Mouse (Mus musculus) liver, adult 2 months (tissue): ENCODE measurements at regions not wholly inside any gene's neighbourhood (a gene's known extent, or its start where the extent isn't known, plus 50 kb on each side); places are given as distances from the start of the nearest gene placed in this dataset.
A peak's percentile ranks its signal among the peaks of the same experiment; 100 is the strongest.

Experiments
- DNase-seq: peaks from one replicate; pipeline ENCODE4 v3.0.0-alpha.2; 2011; ENCODE audit warnings: low read depth, low spot score; ENCODE audit errors: extremely low read depth
- H3K27ac ChIP-seq: fragments of 200-500 bp; replicated peaks from 2 replicates; pipeline ENCODE4 v1.5.1; 2012; ENCODE audit warnings: low read depth, mild to moderate bottlenecking, control low read depth, inconsistent platforms, low read length; ENCODE audit not compliant: insufficient read depth
- H3K27me3 ChIP-seq: fragments of 200-500 bp; 2 replicates; pipeline ENCODE4 v1.6.1; 2012; ENCODE audit warnings: mild to moderate bottlenecking, moderate library complexity, low read length, inconsistent platforms; ENCODE audit not compliant: control insufficient read depth, insufficient read depth
- H3K36me3 ChIP-seq: fragments of 200-500 bp; 2 replicates; pipeline ENCODE4 v1.6.1; 2012; ENCODE audit warnings: low read length, inconsistent platforms; ENCODE audit not compliant: control insufficient read depth, insufficient read depth
- H3K4me1 ChIP-seq: fragments of 200-500 bp; 2 replicates; pipeline ENCODE4 v1.6.1; 2011; ENCODE audit warnings: low read length; ENCODE audit not compliant: control insufficient read depth, insufficient read depth
- H3K4me3 ChIP-seq: fragments of 200-500 bp; 2 replicates; pipeline ENCODE4 v1.5.1; 2011; ENCODE audit warnings: low read depth, mild to moderate bottlenecking, control low read depth, low read length, moderate library complexity; ENCODE audit not compliant: insufficient read depth
- H3K79me2 ChIP-seq: fragments of 200-500 bp; 2 replicates; pipeline ENCODE4 v1.6.1; 2012; ENCODE audit warnings: inconsistent platforms, mild to moderate bottlenecking, low read length, moderate library complexity; ENCODE audit not compliant: control insufficient read depth, insufficient read depth
- H3K9ac ChIP-seq: fragments of 200-500 bp; 2 replicates; pipeline ENCODE4 v1.6.1; 2012; ENCODE audit warnings: low read depth, mild to moderate bottlenecking, control low read depth, inconsistent platforms, low read length
- CTCF ChIP-seq: fragments of 200-500 bp; IDR thresholded peaks from 2 replicates; pipeline ENCODE4 v1.5.1; 2011; ENCODE audit warnings: low read depth, low read length, control low read depth
- POLR2A ChIP-seq: fragments of 200-500 bp; IDR thresholded peaks from 2 replicates; pipeline ENCODE4 v1.6.1; 2011; ENCODE audit warnings: low read length, control low read depth; ENCODE audit not compliant: insufficient read depth; ENCODE audit errors: extremely low read depth
- WGBS: fragments of 180-500 bp; shearing (Covaris S2); methylation state at CpG from one replicate; pipeline ENCODE4 v1.1.7; 2018; 5-methylcytosine and 5-hydroxymethylcytosine counted together

- H3K4me1 ChIP-seq: no peaks in the 10 kb centered on the region
- DNase-seq: no peak
- H3K36me3 ChIP-seq: no peaks in the 10 kb centered on the region
- WGBS: 88% methylated on average over 1 of the region's 1 CpGs
- no peak overlapping the region for H3K4me3 ChIP-seq
- no peaks in the 10 kb centered on the region for H3K79me2 ChIP-seq
- no peaks in the 10 kb centered on the region for H3K27me3 ChIP-seq
- no peak overlapping the region for H3K27ac ChIP-seq
- H3K9ac ChIP-seq: no peak overlapping the region
- no peak for TF ChIP-seq CTCF
- no peak for TF ChIP-seq POLR2A
Observed at GRCm38 (mm10) chr12:16221142-16221541, 389.6 kb downstream of the Lpin1 start.

GRCm38 (mm10) chr12:16220561-16220960, 390.2 kb downstream of the Lpin1 start:
- Histone ChIP-seq H3K9ac (no peak overlapping the region), H3K4me1 (no peaks in the 10 kb centered on the region), H3K36me3 (no peaks in the 10 kb centered on the region), H3K4me3 (no peak overlapping the region), H3K79me2 (no peaks in the 10 kb centered on the region), H3K27ac (no peak overlapping the region), H3K27me3 (no peaks in the 10 kb centered on the region)
- no peak for DNase-seq
- 93% methylated on average over 3 of the region's 3 CpGs for WGBS
- no peak for TF ChIP-seq POLR2A
- no peak for TF ChIP-seq CTCF

- Histone ChIP-seq H3K79me2 (no peaks in the 10 kb centered on the region), H3K4me3 (no peak overlapping the region), H3K9ac (no peak overlapping the region), H3K27me3 (no peaks in the 10 kb centered on the region), H3K36me3 (no peaks in the 10 kb centered on the region), H3K27ac (no peak overlapping the region), H3K4me1 (no peaks in the 10 kb centered on the region)
- WGBS: 94% methylated on average over 4 of the region's 4 CpGs
- TF ChIP-seq POLR2A (no peak), CTCF (no peak)
- no peak for DNase-seq
Observed at GRCm38 (mm10) chr12:16218906-16219305, 391.9 kb downstream of the Lpin1 start.

- 45% methylated on average over 4 of the region's 4 CpGs for WGBS
- H3K27ac ChIP-seq: no peak overlapping the region
Observed at GRCm38 (mm10) chr12:16210553-16210952, 393.8 kb upstream of the Trib2 start.

GRCm38 (mm10) chr12:16210111-16210510, 393.4 kb upstream of the Trib2 start:
- Histone ChIP-seq H3K4me3 (no peak overlapping the region), H3K27me3 (no peaks in the 10 kb centered on the region), H3K27ac (no peak overlapping the region), H3K9ac (no peak overlapping the region), H3K36me3 (no peaks in the 10 kb centered on the region), H3K79me2 (no peaks in the 10 kb centered on the region), H3K4me1 (no peaks in the 10 kb centered on the region; the same call in 1 of the 2 replicates)
- DNase-seq: peak; percentile 21
- 45% methylated on average over 2 of the region's 2 CpGs for WGBS
- no peak for TF ChIP-seq POLR2A
- TF ChIP-seq CTCF: no peak

More at GRCm38 (mm10) chr12:16210553-16210952, 393.8 kb upstream of the Trib2 start:
- H3K79me2 ChIP-seq: no peaks in the 10 kb centered on the region
- H3K9ac ChIP-seq: no peak overlapping the region
- DNase-seq: no peak
- H3K4me1 ChIP-seq: no peaks in the 10 kb centered on the region; the same call in 1 of the 2 replicates
- H3K36me3 ChIP-seq: no peaks in the 10 kb centered on the region
- TF ChIP-seq CTCF: no peak
- no peak for TF ChIP-seq POLR2A
- H3K27me3 ChIP-seq: no peaks in the 10 kb centered on the region
- H3K4me3 ChIP-seq: no peak overlapping the region

GRCm38 (mm10) chr12:16204941-16205340, 388.2 kb upstream of the Trib2 start:
- 74% methylated on average over 4 of the region's 4 CpGs for WGBS
- no peak for DNase-seq
- H3K79me2 ChIP-seq: no peaks in the 10 kb centered on the region
- H3K4me3 ChIP-seq: no peak overlapping the region
- no peaks in the 10 kb centered on the region for H3K27me3 ChIP-seq
- no peak overlapping the region for H3K27ac ChIP-seq
- TF ChIP-seq POLR2A: no peak
- TF ChIP-seq CTCF: no peak
- no peak overlapping the region for H3K9ac ChIP-seq
- H3K36me3 ChIP-seq: no peaks in the 10 kb centered on the region
- no peaks in the 10 kb centered on the region for H3K4me1 ChIP-seq
